Mouse (Mus musculus) cerebellum, adult 9-10 months (tissue): ENCODE measurements around the gene Sh3rf3.

Experiments used
- DNase-seq: peaks from one replicate; pipeline ENCODE4 v3.0.0; 2022

Gene Sh3rf3

GRCm38 (mm10) chr10:58922216-58922829 is 109.2 kb downstream of the Sh3rf3 start:
- no peak for DNase-seq

GRCm38 (mm10) chr10:58922993-58923392 is 109.8 kb downstream of the Sh3rf3 start:
- no peak for DNase-seq

- no peak for DNase-seq
Observed at GRCm38 (mm10) chr10:58926578-58926977, 113.4 kb downstream of the Sh3rf3 start.

DNA sequence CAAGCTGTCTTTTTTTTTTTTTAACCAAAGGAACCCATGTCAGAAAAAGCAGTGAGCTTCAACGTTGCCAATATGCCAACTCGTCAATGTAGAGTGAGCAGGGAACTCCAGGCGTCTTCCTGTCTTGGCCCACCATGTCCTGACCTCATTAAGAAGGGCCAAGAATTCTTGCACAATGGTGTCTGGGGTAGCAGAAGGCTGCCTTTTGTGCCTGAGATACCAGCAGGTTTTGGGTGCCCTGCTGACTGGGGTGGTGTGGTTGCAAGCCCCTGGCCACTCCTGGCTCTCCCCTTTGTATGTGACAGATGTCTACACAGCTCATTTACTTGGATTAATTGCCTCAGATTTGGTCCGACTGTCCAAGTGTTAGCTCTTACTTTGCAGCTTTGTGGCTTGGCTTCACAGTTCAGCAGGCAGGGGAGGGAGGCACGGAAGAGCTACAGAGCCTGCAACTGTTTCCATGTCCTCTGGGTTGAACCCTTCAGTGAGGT is 115.8 kb downstream of the Sh3rf3 start:
- no peak for DNase-seq

DNA sequence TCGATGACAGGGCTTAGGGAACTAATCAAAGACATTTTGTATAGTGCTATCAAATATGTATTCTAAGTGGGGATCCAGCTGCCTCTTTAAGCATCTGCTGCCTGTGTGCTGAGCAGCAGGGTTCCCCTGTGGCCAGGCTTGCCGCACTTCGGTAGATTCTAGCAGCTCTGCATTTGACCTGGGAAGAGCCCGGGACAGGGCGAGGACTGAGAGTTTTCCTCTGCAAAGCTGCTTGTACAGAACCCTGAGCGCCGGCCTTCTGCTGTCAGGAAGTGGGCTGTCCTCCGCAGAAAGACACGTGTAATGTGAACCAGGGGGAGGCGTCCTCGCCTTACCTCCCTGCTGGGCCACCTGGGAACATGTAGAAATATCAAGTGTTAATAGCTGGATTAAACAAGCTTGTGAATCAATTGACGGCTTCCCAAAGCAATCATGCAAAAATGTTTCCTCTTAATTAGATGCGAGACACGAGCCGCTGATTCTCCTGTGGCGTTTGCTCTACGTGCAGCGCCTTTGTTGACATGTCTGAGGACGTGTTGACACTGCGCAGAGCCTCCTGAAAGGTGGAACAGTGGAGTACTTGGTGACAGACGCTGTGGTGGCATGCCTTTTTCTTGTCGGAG is 119.1 kb downstream of the Sh3rf3 start:
- no peak for DNase-seq

GRCm38 (mm10) chr10:58935606-58936005 is 122.4 kb downstream of the Sh3rf3 start:
- DNase-seq: no peak

- DNase-seq: no peak
Observed at GRCm38 (mm10) chr10:58936441-58936860, 123.3 kb downstream of the Sh3rf3 start.

DNA sequence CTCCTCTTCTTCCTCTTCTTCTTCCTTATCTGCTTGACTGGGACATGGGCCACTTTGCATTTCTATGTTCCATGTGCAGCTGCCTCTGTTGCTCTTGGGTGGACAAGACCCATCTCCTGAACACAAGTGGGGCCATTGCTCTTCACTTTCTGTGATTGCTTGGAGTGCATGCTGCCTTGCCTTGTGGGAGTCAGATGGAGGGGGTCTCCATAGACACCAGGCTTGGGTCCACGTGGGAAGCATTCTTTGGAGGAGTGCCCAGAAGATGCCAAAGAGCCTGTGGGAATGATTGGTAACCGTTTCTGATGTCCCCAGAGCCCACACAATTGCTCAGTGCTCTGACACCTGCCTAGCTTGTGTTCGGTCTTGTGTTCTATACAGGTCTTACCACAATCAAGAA is 124.4 kb downstream of the Sh3rf3 start:
- DNase-seq: no peak

- DNase-seq: no peak
Observed at GRCm38 (mm10) chr10:58942819-58943218, 129.7 kb downstream of the Sh3rf3 start.

DNA sequence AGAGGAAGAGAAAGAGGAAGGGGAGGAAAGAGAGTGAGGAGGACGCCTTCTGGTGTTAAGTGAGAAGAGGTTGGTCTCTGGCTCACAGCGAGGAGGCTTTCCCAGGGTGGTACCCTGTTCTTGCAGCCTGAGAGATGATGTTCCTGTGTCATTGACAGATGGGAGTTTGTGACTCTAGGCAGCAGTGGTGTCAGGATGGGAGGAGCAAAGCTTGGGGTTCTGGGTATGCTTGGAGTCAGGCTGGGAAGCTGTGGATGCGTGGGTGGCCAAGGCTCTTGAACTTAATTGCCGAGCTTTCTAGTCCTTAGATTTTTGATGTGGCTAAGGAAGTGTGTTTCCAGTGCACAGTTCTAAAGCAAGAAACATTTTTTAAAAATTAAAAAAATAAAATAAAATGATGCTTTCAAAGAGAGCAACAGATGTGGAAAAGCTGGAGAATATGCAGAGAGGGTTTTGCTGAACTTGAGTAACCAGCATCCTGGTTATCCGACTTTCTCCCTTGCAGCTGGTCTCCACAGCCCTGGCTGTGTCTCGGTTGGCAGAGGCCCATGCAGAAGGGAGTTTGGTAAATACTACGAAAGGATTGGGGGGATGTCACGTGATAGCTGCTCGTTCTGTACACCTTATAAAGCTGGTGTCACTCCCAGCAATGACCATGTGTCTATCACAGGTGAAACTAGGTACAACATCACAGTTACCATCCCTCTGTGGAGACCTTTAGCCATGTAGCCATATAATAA is 130.7 kb downstream of the Sh3rf3 start:
- DNase-seq: no peak

DNA sequence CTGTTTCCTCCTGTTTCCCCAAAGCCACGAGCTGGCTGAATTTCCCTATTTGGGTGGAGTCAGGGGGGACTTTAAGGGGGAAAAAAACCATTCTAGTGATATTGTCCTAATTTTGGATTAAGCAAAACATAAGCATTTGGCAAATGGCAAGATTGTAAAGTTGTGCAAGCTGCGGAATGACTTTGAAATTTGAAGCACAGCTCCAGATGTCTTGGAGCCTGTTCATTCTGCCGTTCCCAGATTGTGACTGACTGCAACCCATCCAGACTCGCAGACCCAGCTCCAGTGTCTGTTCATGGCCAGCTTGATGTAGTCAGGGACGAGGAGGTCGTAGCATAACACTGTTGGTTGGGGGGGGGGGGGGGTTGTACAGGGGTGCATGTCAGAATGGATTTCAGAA is 131.8 kb downstream of the Sh3rf3 start:
- DNase-seq: no peak

DNA sequence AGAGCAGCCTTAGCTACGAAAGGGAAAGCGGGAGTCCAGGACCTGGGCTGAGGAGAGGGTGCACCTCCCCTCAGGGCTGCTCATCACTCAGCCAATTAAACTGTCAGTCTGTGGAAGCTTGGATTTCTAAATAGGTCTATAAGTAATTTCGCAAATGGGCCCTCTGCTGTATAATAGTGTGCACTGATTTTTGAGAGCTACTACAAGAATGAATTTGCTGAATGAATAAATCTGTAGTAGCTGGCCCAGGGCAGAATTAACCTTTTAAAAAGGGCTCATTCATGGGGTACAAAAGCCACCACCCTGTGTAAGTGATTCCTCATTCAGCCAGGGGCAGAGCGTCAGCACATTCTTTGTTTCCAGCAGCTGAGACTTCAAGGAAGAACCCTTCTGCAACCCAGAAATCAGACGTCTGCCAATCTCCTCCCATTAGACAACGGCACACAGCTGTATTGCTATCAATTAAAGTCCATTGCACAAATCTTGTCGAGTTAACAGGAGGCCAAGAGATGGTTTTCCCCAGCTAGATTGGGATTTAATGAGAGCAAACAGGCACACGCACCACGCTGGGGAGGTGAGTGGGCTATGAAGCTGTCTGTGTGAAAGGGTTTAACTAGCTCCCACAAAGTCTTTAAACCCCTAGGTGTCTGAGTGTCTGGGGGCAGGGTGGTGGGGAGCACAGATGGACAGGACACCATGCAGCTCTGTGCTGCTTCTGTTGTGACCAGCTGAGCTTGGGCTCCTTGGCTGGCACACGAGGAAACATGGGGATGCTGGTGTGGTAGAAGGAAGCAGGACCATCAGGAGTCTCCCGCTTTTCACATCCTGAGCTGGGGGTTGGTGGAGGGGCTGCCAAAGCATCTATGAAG is 136.8 kb downstream of the Sh3rf3 start:
- no peak for DNase-seq

DNA sequence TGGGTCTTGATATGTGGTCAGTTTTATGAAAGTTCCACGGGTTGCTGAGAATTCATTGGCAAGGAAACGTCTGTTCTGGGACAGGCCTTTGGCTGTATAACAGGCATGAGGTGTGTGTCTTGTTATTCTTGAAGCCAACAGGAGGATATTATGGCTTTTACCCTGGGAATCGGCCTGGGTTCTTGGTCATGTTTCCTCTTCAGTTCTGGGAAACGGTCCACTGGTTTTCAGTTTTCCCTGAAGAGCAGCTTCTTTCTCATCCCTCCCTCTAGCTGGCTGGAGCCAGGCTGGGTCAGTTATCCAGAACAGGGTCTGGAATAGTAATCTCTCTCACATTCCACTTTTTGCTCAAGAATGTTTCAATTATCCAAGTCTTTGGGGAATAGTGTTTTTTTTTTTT is 147.0 kb downstream of the Sh3rf3 start:
- DNase-seq: no peak

- no peak for DNase-seq
Observed at GRCm38 (mm10) chr10:58968236-58968635, 155.1 kb downstream of the Sh3rf3 start.

- DNase-seq: no peak
Observed at GRCm38 (mm10) chr10:58969351-58969750, 156.2 kb downstream of the Sh3rf3 start.

GRCm38 (mm10) chr10:58972115-58972514 is 159.0 kb downstream of the Sh3rf3 start:
- DNase-seq: no peak

- no peak for DNase-seq
Observed at GRCm38 (mm10) chr10:58974138-58974537, 161.0 kb downstream of the Sh3rf3 start.

GRCm38 (mm10) chr10:58979320-58979959 is 166.3 kb downstream of the Sh3rf3 start:
- no peak for DNase-seq

DNA sequence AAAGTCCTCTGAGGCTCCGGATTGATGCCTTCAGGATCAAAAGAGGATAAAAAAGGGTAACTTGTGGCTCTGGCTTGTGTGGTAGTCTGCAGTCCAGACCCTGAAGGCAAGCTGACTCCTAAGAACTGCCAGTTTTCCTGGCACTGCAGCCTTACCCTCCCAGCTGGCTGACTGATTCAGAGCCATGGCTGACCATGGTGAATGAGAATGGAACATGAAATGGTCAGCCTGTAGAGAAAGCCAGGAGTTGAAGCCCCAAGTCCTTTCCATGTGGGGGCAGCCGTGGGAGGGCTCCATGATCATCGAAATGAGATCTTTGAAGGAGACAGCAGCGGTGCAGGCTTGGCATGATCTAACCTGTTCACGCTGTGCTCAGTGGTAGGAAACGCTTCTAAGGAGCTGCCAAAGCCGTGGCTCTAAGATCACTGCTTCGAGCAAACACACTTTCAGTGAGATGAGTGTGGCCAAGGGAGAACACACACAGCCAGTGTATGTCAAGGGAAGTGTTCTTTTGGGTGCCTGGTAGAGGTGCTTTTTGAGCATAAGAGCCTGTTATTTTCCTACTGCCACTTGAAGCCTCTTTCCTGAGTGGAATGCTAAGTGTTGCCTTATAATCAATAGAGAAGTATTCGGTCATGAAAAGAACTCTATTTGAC is 168.6 kb downstream of the Sh3rf3 start:
- DNase-seq: no peak

GRCm38 (mm10) chr10:58982546-58983154 is 169.5 kb downstream of the Sh3rf3 start:
- DNase-seq: no peak

GRCm38 (mm10) chr10:58991611-58992010 is 178.5 kb downstream of the Sh3rf3 start:
- no peak for DNase-seq

GRCm38 (mm10) chr10:58994726-58995125 is 181.6 kb downstream of the Sh3rf3 start:
- DNase-seq: no peak
